Mouse (Mus musculus): ENCODE measurements around the gene Dglucy. TPM values are rescaled to one million over a fixed set of nuclear protein-coding genes. Genes with fewer than 3 reads are reported as not detected.
A peak's percentile ranks its signal among the peaks of the same experiment; 100 is the strongest.

Gene Dglucy
- polyA plus RNA-seq, 1 experiment from 2014 or later: 2.8 TPM

DNA sequence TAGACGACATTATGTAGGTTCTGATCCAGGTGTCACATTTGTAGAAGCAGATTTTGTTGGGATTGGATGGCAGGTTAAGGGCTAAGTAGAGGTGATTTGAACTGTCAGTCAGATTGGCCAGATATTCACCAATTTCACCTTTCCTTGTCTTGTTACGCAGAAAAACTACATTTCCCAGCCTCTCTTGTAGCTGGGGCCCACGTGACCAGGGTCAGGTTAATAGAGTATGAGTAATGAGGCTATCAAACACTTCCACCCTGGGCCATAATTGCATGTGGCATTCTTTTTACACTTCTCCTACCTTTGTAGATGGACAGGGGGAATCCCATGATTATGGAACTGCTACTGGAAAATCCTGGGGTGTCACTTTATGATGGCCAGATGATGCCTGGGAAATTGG is 94.8 kb downstream of the Dglucy start:
- no peak for TF ChIP-seq CTCF (IDR thresholded peaks at IDR 0.05; ENCODE audit: low read depth)
- TF ChIP-seq EP300 (optimal IDR thresholded peaks at IDR 0.05): no peak
- Histone ChIP-seq H3K36me3 (ENCODE audit: control insufficient read depth, insufficient read depth, low read length) (no peaks in the 10 kb centered on the region), H3K9ac (ENCODE audit: low read length) (no peak overlapping the region), H3K4me1 (replicated peaks; ENCODE audit: control insufficient read depth, insufficient read depth) (no peaks in the 10 kb centered on the region), H3K4me3 (ENCODE audit: low read depth, low read length) (no peak overlapping the region), H3K4me2 (replicated peaks; ENCODE audit: low read depth) (no peak overlapping the region), H3K9me3 (ENCODE audit: control insufficient read depth, low read length) (no peaks in the 10 kb centered on the region), H3K27me3 (ENCODE audit: control insufficient read depth, insufficient read depth, low read length) (no peaks in the 10 kb centered on the region), H3K27ac (replicated peaks) (no peak overlapping the region)
- ATAC-seq (ENCODE audit: low FRiP score, low TSS enrichment) (no peak), DNase-seq (ENCODE audit: low spot score) (no peak)
- WGBS: 76% methylated on average over 3 of the region's 3 CpGs

DNA sequence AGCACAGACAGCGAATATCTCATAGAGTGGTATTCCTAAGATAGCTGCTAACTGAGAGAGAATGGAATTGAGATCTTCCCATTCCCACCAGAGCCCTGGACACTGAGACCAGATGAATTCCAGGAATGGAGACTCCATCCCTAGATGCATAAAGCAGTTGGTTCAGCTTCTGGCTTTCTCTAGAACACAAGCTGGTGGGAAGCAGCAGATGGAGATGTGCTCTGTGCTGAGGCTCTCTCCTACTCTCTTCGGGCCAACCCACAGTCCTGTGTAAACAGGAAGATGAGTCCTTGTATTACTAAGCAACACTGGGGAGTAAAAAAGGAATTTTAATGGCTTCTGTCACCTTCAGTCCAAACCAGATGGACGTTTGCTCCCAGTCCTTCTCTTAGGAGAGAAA is 96.7 kb downstream of the Dglucy start:
- no peak overlapping the region for H3K27ac ChIP-seq (replicated peaks)
- no peaks in the 10 kb centered on the region for H3K4me1 ChIP-seq (replicated peaks; ENCODE audit: control insufficient read depth, insufficient read depth)
- WGBS: 35% methylated on average over 3 of the region's 3 CpGs
- no peaks in the 10 kb centered on the region for H3K36me3 ChIP-seq (ENCODE audit: control insufficient read depth, insufficient read depth, low read length)
- no peaks in the 10 kb centered on the region for H3K27me3 ChIP-seq (ENCODE audit: control insufficient read depth, insufficient read depth, low read length)
- H3K9ac ChIP-seq (ENCODE audit: low read length): no peak overlapping the region
- DNase-seq (ENCODE audit: low spot score) (no peak), ATAC-seq (ENCODE audit: low FRiP score, low TSS enrichment) (peak; percentile 43; the same call in 1 of the 2 replicates)
- H3K4me3 ChIP-seq (ENCODE audit: low read depth, low read length): no peak overlapping the region
- H3K4me2 ChIP-seq (replicated peaks; ENCODE audit: low read depth): no peak overlapping the region
- no peaks in the 10 kb centered on the region for H3K9me3 ChIP-seq (ENCODE audit: control insufficient read depth, low read length)
- TF ChIP-seq CTCF (IDR thresholded peaks at IDR 0.05; ENCODE audit: low read depth) (no peak), EP300 (optimal IDR thresholded peaks at IDR 0.05) (no peak)

GRCm38 (mm10) chr12:100875960-100876359 is 97.1 kb downstream of the Dglucy start:
- DNase-seq (ENCODE audit: low spot score) (no peak), ATAC-seq (ENCODE audit: low FRiP score, low TSS enrichment) (no peak)
- no peaks in the 10 kb centered on the region for H3K4me1 ChIP-seq (replicated peaks; ENCODE audit: control insufficient read depth, insufficient read depth)
- H3K4me2 ChIP-seq (replicated peaks; ENCODE audit: low read depth): no peak overlapping the region
- TF ChIP-seq CTCF (IDR thresholded peaks at IDR 0.05; ENCODE audit: low read depth): no peak
- WGBS: 74% methylated on average over 4 of the region's 6 CpGs
- H3K36me3 ChIP-seq (ENCODE audit: control insufficient read depth, insufficient read depth, low read length): no peaks in the 10 kb centered on the region
- no peak overlapping the region for H3K4me3 ChIP-seq (ENCODE audit: low read depth, low read length)
- no peak overlapping the region for H3K9ac ChIP-seq (ENCODE audit: low read length)
- no peaks in the 10 kb centered on the region for H3K27me3 ChIP-seq (ENCODE audit: control insufficient read depth, insufficient read depth, low read length)
- H3K9me3 ChIP-seq (ENCODE audit: control insufficient read depth, low read length): no peaks in the 10 kb centered on the region
- H3K27ac ChIP-seq (replicated peaks): no peak overlapping the region

DNA sequence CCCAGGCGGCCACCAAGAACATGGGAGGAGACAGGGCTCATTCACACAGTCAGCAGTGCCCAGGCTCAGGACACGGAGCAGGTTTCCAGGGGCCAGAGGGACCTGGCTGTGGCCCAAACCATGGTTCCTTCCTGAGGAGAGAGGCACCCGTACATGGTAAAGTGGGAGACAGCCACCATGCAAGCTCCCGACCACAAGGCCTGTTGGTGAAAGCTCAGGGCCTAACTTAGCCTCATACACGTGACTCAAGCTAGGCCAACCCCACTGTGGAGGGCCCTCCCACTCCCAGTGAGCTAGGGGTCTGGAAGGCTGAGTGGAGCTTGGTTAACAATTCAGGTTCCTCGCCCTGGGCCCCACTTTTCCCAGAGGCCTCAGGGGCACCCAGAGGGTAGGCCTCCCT is 99.1 kb downstream of the Dglucy start:
- DNase-seq (ENCODE audit: low spot score) (no peak), ATAC-seq (ENCODE audit: low FRiP score, low TSS enrichment) (no peak)
- no peaks in the 10 kb centered on the region for H3K36me3 ChIP-seq (ENCODE audit: control insufficient read depth, insufficient read depth, low read length)
- no peaks in the 10 kb centered on the region for H3K4me1 ChIP-seq (replicated peaks; ENCODE audit: control insufficient read depth, insufficient read depth)
- WGBS: 70% methylated on average over 6 of the region's 6 CpGs
- no peaks in the 10 kb centered on the region for H3K9me3 ChIP-seq (ENCODE audit: control insufficient read depth, low read length)
- TF ChIP-seq CTCF (IDR thresholded peaks at IDR 0.05; ENCODE audit: low read depth): no peak
- no peak for TF ChIP-seq EP300 (optimal IDR thresholded peaks at IDR 0.05)
- no peak overlapping the region for H3K27ac ChIP-seq (replicated peaks)
- H3K4me3 ChIP-seq (ENCODE audit: low read depth, low read length): no peak overlapping the region
- H3K27me3 ChIP-seq (ENCODE audit: control insufficient read depth, insufficient read depth, low read length): no peaks in the 10 kb centered on the region
- H3K4me2 ChIP-seq (replicated peaks; ENCODE audit: low read depth): no peak overlapping the region
- no peak overlapping the region for H3K9ac ChIP-seq (ENCODE audit: low read length)

- Histone ChIP-seq H3K36me3 (ENCODE audit: control insufficient read depth, insufficient read depth, low read length) (no peaks in the 10 kb centered on the region), H3K4me1 (replicated peaks; ENCODE audit: control insufficient read depth, insufficient read depth) (no peaks in the 10 kb centered on the region), H3K27ac (replicated peaks) (no peak overlapping the region), H3K9ac (ENCODE audit: low read length) (no peak overlapping the region), H3K4me2 (replicated peaks; ENCODE audit: low read depth) (no peak overlapping the region), H3K9me3 (ENCODE audit: control insufficient read depth, low read length) (no peaks in the 10 kb centered on the region), H3K4me3 (ENCODE audit: low read depth, low read length) (no peak overlapping the region), H3K27me3 (ENCODE audit: control insufficient read depth, insufficient read depth, low read length) (no peaks in the 10 kb centered on the region)
- 92% methylated on average over 16 of the region's 16 CpGs for WGBS
- TF ChIP-seq EP300 (optimal IDR thresholded peaks at IDR 0.05) (no peak), CTCF (IDR thresholded peaks at IDR 0.05; ENCODE audit: low read depth) (no peak)
- ATAC-seq (ENCODE audit: low FRiP score, low TSS enrichment) (no peak), DNase-seq (ENCODE audit: low spot score) (no peak)
Measured at GRCm38 (mm10) chr12:100878556-100878955, 99.7 kb downstream of the Dglucy start.

DNA sequence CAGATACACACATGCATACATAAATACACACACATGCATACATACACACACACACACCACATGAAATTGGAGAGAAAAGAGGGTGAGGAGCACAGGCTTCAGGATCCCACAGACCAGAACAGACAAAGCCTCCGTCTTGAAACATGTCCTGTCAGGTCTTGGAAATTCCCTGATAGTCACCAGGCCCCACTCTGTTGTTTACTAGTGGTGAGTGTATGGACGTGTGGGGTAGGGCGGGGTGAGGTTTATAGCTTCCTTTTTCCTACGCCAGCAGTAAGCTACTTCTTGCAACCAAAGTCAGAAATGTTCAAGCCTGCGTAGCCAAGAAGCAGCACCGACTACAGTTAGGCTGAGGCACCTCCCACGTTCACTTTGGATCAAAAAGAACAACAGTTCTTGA is 104.3 kb downstream of the Dglucy start:
- Histone ChIP-seq H3K27ac (replicated peaks) (no peak overlapping the region), H3K4me1 (replicated peaks; ENCODE audit: control insufficient read depth, insufficient read depth) (no peaks in the 10 kb centered on the region), H3K9me3 (ENCODE audit: control insufficient read depth, low read length) (no peaks in the 10 kb centered on the region), H3K36me3 (ENCODE audit: control insufficient read depth, insufficient read depth, low read length) (no peaks in the 10 kb centered on the region), H3K4me2 (replicated peaks; ENCODE audit: low read depth) (no peak overlapping the region), H3K4me3 (ENCODE audit: low read depth, low read length) (no peak overlapping the region), H3K27me3 (ENCODE audit: control insufficient read depth, insufficient read depth, low read length) (no peaks in the 10 kb centered on the region; the same call in 1 of the 2 replicates), H3K9ac (ENCODE audit: low read length) (no peak overlapping the region)
- ATAC-seq (ENCODE audit: low FRiP score, low TSS enrichment) (peak; percentile 25; the same call in 1 of the 2 replicates), DNase-seq (ENCODE audit: low spot score) (no peak)
- TF ChIP-seq CTCF (IDR thresholded peaks at IDR 0.05; ENCODE audit: low read depth) (no peak), EP300 (optimal IDR thresholded peaks at IDR 0.05) (no peak)
- 28% methylated on average over 7 of the region's 7 CpGs for WGBS

Measured in stomach, postnatal 0 days (tissue).